Mouse (Mus musculus) midbrain, embryonic 11.5 days (tissue): ENCODE results near the gene Ptprm. TPM values are rescaled to one million over a fixed set of nuclear protein-coding genes. Genes with fewer than 3 reads are reported as not detected.

Source experiments
- ATAC-seq: fragments of 200-750 bp; cut with Nextera tagmentation; 2 replicates; pipeline ENCODE4 v1.8.0; 2017; ENCODE audit warnings: moderate TSS enrichment, moderate library complexity; ENCODE audit not compliant: low FRiP score
- DNase-seq: peaks from one replicate; pipeline ENCODE4 v3.0.0; 2015; ENCODE audit warnings: low spot score; ENCODE audit errors: missing footprints
- H3K27ac ChIP-seq: fragments of 300-500 bp; sonication (generic); 2 replicates; pipeline ENCODE4 v1.5.1; 2014; ENCODE audit warnings: low read depth, low read length
- H3K27me3 ChIP-seq: fragments of 300-500 bp; sonication (generic); 2 replicates; pipeline ENCODE4 v1.6.1; 2014; ENCODE audit warnings: mild to moderate bottlenecking, low read length, moderate library complexity, mixed read lengths; ENCODE audit not compliant: control insufficient read depth, insufficient read depth
- H3K36me3 ChIP-seq: fragments of 300-500 bp; sonication (generic); 2 replicates; pipeline ENCODE4 v1.6.1; 2014; ENCODE audit warnings: mild to moderate bottlenecking, low read length, moderate library complexity, mixed read lengths; ENCODE audit not compliant: control insufficient read depth, insufficient read depth
- H3K4me1 ChIP-seq: fragments of 300-500 bp; sonication (generic); 2 replicates; pipeline ENCODE4 v1.6.1; 2014; ENCODE audit warnings: low read length; ENCODE audit not compliant: control insufficient read depth, insufficient read depth
- H3K4me2 ChIP-seq: fragments of 300-500 bp; sonication (generic); 2 replicates; pipeline ENCODE4 v1.6.1; 2014; ENCODE audit warnings: mild to moderate bottlenecking, moderate library complexity
- H3K4me3 ChIP-seq: fragments of 300-500 bp; sonication (generic); 2 replicates; pipeline ENCODE4 v1.5.1; 2014; ENCODE audit warnings: low read depth, low read length
- H3K9ac ChIP-seq: fragments of 300-500 bp; sonication (generic); 2 replicates; pipeline ENCODE4 v1.6.1; 2014; ENCODE audit warnings: low read length
- H3K9me3 ChIP-seq: fragments of 300-500 bp; sonication (generic); 2 replicates; pipeline ENCODE4 v1.6.1; 2016; ENCODE audit warnings: low read length; ENCODE audit not compliant: control insufficient read depth
- WGBS: fragments of 180-500 bp; shearing (Covaris S2); extraction: QIAGEN DNeasy Blood & Tissue Kit; methylation state at CpG from one replicate; pipeline ENCODE4 v1.1.7; 2014; 5-methylcytosine and 5-hydroxymethylcytosine counted together
- polyA plus RNA-seq: library from polyadenylated mRNA; unstranded; fragments of >200 nt; fragmentation: Nextera tagmentation; extraction: Ambion mirVana; gene quantifications from 2 replicates; pipeline ENCODE4 v1.2.1, GENCODE M21; 2014

The Ptprm gene
- polyA plus RNA-seq, 1 experiment from 2014 or later: 8.9 TPM

DNA sequence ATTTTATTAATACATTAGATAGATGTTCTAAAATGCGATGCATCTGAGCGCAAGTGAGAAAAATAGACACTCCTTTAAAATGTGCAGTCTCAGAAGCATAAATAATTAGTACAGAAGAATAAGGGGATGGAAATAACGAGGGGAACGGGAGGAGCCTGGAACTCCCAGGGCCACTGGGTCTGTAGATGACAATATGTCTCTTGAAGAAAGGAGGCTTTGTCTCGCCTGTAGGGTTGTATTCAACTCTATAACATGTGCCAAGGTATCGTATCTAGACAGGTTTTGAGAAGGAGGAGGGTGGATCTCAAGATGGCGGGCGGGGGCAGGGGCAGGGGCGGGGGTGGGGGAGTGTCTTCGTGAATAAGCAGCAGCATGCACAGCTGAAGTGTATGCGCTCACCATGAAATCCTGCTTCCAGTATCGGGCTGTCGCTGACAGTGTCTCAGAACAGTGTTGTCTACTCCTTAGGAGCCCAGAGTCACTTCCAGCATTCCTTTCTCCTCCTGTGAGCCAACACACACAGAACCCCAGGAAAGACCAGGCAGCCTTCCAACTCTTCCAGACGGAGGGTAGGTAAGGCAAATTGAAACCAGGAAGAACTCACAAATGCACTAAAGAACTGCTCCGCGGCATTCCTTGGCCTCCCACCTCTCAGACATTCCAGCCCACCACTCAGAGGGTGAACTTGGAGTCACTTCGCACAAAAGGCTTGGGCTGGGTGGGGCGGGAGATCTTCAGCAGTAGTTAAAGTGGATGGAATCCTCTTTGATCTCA lies 50.7 kb downstream of the Ptprm start:
- no peak for ATAC-seq
- no peaks in the 10 kb centered on the region for H3K9me3 ChIP-seq
- no peak overlapping the region for H3K4me3 ChIP-seq
- WGBS: 75% methylated on average over 18 of the region's 18 CpGs
- H3K27ac ChIP-seq: no peak overlapping the region
- H3K4me2 ChIP-seq: no peak overlapping the region
- no peaks in the 10 kb centered on the region for H3K27me3 ChIP-seq
- no peaks in the 10 kb centered on the region for H3K36me3 ChIP-seq
- no peak overlapping the region for H3K9ac ChIP-seq
- DNase-seq: no peak
- H3K4me1 ChIP-seq: no peaks in the 10 kb centered on the region

DNA sequence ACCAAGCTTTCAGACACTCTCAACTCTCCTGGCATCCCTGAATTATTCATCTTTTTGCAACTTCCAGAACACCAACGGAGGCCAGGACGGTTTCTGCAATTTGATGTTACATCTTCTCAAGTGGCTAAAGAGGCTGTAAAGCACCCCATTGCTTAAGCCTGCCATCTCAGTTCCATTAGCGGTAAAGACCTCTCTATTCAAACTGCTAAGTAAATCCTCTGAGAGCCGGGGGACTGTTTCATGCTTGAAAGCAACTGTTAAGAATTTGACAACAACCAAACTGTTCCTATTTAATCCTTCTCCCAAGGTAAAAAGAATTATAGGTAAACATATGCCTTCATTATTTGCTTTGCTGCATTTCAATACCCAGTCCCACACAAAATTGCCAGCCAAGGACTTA lies 51.7 kb downstream of the Ptprm start:
- H3K4me2 ChIP-seq: no peak overlapping the region
- DNase-seq (no peak), ATAC-seq (no peak)
- H3K27me3 ChIP-seq: no peaks in the 10 kb centered on the region
- 11% methylated on average over 4 of the region's 4 CpGs for WGBS
- H3K4me1 ChIP-seq: no peaks in the 10 kb centered on the region
- no peak overlapping the region for H3K27ac ChIP-seq
- no peak overlapping the region for H3K9ac ChIP-seq
- H3K36me3 ChIP-seq: no peaks in the 10 kb centered on the region
- H3K9me3 ChIP-seq: no peaks in the 10 kb centered on the region
- no peak overlapping the region for H3K4me3 ChIP-seq

- H3K9ac ChIP-seq: no peak overlapping the region
- no peaks in the 10 kb centered on the region for H3K27me3 ChIP-seq
- no peaks in the 10 kb centered on the region for H3K9me3 ChIP-seq
- 92% methylated on average over 4 of the region's 4 CpGs for WGBS
- no peaks in the 10 kb centered on the region for H3K4me1 ChIP-seq
- no peak overlapping the region for H3K4me2 ChIP-seq
- no peak for ATAC-seq
- no peak overlapping the region for H3K27ac ChIP-seq
- H3K4me3 ChIP-seq: no peak overlapping the region
- no peaks in the 10 kb centered on the region for H3K36me3 ChIP-seq
- no peak for DNase-seq
These were observed 52.2 kb downstream of the Ptprm start for GRCm38 (mm10) chr17:67302074-67302473.

DNA sequence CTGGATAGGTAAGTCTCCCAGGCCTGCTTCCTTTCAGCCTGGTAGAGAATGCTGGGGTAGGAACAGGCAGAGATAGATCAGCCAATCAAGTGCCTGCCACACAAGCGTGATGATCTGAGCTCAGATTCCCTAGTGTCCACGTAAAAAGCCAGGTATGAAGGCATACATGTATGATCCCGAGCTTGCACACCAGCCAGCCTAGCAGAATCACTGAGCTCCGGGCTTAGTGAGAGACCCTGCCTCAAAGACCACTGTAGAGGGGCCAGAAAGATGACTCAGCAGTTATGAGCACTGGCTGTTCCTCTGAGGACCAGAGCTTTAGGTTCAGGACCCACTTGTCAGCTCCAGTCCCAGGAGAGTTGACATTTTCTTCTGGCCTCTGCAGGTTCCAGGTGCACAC lies 52.9 kb downstream of the Ptprm start:
- Histone ChIP-seq H3K4me1 (no peaks in the 10 kb centered on the region), H3K27ac (no peak overlapping the region), H3K27me3 (no peaks in the 10 kb centered on the region), H3K4me3 (no peak overlapping the region), H3K36me3 (no peaks in the 10 kb centered on the region), H3K4me2 (no peak overlapping the region), H3K9me3 (no peaks in the 10 kb centered on the region), H3K9ac (no peak overlapping the region)
- WGBS: 91% methylated on average over 4 of the region's 4 CpGs
- no peak for DNase-seq
- ATAC-seq: no peak

GRCm38 (mm10) chr17:67298269-67298798 lies 55.9 kb downstream of the Ptprm start:
- H3K27me3 ChIP-seq: no peaks in the 10 kb centered on the region
- H3K4me2 ChIP-seq: no peak overlapping the region
- H3K9me3 ChIP-seq: no peaks in the 10 kb centered on the region
- 84% methylated on average over 9 of the region's 9 CpGs for WGBS
- H3K9ac ChIP-seq: no peak overlapping the region
- no peaks in the 10 kb centered on the region for H3K4me1 ChIP-seq
- H3K27ac ChIP-seq: no peak overlapping the region
- H3K4me3 ChIP-seq: no peak overlapping the region
- DNase-seq (no peak), ATAC-seq (no peak)
- no peaks in the 10 kb centered on the region for H3K36me3 ChIP-seq

- H3K4me1 ChIP-seq: no peaks in the 10 kb centered on the region
- ATAC-seq (no peak), DNase-seq (no peak)
- no peak overlapping the region for H3K9ac ChIP-seq
- H3K27me3 ChIP-seq: no peaks in the 10 kb centered on the region
- no peaks in the 10 kb centered on the region for H3K36me3 ChIP-seq
- H3K4me2 ChIP-seq: no peak overlapping the region
- H3K27ac ChIP-seq: no peak overlapping the region
- no peaks in the 10 kb centered on the region for H3K9me3 ChIP-seq
- H3K4me3 ChIP-seq: no peak overlapping the region
- 90% methylated on average over 13 of the region's 13 CpGs for WGBS
These were observed 57.4 kb downstream of the Ptprm start for GRCm38 (mm10) chr17:67296604-67297595.

DNA sequence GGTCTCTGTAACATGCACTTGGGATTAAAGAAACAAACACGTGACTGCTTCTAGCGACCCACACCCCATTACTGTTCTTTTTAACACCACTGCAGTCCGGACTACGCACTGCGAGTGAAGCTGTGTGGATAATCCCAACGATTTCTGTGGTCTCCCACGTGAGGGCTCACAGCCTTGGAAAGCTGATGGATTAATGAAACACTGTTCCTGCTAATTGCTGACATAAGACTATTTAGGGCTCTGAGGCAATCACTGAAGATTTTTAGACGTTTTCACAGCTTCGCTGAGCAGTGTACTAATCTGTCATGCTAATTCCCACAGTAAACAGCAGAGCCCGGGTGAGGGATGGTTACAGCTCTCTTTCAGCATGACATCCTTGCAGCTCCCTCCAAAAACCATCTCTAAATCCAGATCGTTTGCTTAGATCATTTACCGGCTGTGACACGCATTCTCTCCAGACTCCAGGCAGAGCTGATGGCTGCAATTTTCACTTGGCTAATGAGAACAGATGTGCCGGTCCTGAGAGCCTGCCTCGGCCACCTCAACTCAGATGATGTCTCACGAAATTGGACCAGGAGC lies 63.5 kb downstream of the Ptprm start:
- 22% methylated on average over 16 of the region's 16 CpGs for WGBS
- DNase-seq (peak; percentile 90), ATAC-seq (peak; percentile 78)
- Histone ChIP-seq H3K4me2 (peak overlapping the region; percentile 26; the same call in 1 of the 2 replicates), H3K27ac (no peak overlapping the region), H3K4me1 (peaks cover 7% of the 10 kb centered on the region), H3K36me3 (no peaks in the 10 kb centered on the region), H3K27me3 (no peaks in the 10 kb centered on the region), H3K9me3 (no peaks in the 10 kb centered on the region), H3K9ac (no peak overlapping the region; the same call in 1 of the 2 replicates), H3K4me3 (no peak overlapping the region)

DNA sequence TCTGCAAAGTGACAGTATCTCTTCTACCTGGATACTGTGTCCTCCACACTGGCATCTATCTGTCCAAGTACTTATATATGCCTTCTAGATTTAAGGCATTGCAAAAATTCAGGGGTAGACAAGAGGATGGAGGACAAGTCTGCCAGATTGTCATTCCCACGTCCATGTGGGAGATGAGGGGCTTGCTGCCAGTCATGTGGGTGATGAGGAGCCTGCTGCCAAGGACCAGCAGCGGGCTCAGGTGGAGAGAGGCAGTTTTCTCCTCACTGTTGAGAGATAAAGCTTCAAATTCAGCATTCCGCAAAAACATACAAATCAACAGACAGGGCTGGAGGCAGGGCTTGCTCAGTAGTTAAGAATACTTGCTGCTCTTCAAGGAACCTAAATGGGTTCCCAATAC lies 66.8 kb downstream of the Ptprm start:
- H3K4me2 ChIP-seq: no peak overlapping the region
- 90% methylated on average over 3 of the region's 3 CpGs for WGBS
- no peak for ATAC-seq

More for the DNA sequence above, 66.8 kb downstream of the Ptprm start:
- no peaks in the 10 kb centered on the region for H3K36me3 ChIP-seq
- H3K4me1 ChIP-seq: peaks cover 7% of the 10 kb centered on the region
- H3K27me3 ChIP-seq: no peaks in the 10 kb centered on the region
- H3K27ac ChIP-seq: no peak overlapping the region
- no peak overlapping the region for H3K4me3 ChIP-seq
- no peak overlapping the region for H3K9ac ChIP-seq
- no peaks in the 10 kb centered on the region for H3K9me3 ChIP-seq
- no peak for DNase-seq
